Mouse (Mus musculus): ENCODE results near the gene 4933430I17Rik. TPM values are rescaled to one million over a fixed set of nuclear protein-coding genes. Genes with fewer than 3 reads are reported as not detected.
"Not testable (repeated sequence)": the region's sequence is repeated elsewhere in the genome, so short reads cannot be mapped to it uniquely, and the experiment has no call there.

4933430I17Rik gene
- total RNA-seq, 2 experiments from 2014 or later = 0.19 TPM; not detected in 1

- intact Hi-C loops (cut with DNase I) = no loop called here
- DNase-seq = no peak
Observed at GRCm38 (mm10) chr4:62590878-62591277, 65.7 kb downstream of the 4933430I17Rik start.

GRCm38 (mm10) chr4:62591326-62591725 lies 66.2 kb downstream of the 4933430I17Rik start:
- intact Hi-C loops (cut with DNase I) = no loop called here
- DNase-seq = peak; percentile 68 to 74

- DNase-seq; intact Hi-C loops (cut with DNase I): not testable (repeated sequence)
Observed at GRCm38 (mm10) chr4:62593546-62594240, 68.5 kb downstream of the 4933430I17Rik start.

GRCm38 (mm10) chr4:62594442-62594841 lies 69.3 kb downstream of the 4933430I17Rik start:
- DNase-seq = no peak
- intact Hi-C loops (cut with DNase I) = no loop called here

GRCm38 (mm10) chr4:62596051-62596450 lies 70.9 kb downstream of the 4933430I17Rik start:
- intact Hi-C loops (cut with DNase I) = no loop called here
- DNase-seq = peak; percentile 29 to 62

Other genes with a start within 250 kb of the 4933430I17Rik start
- gene Fkbp15, start 164.8 kb upstream of the 4933430I17Rik start, total RNA-seq (2021) = 10 to 100 TPM; 19.5 to 23.6 TPM
- 10 to 100 TPM; 25.9 to 28.5 TPM for gene Slc31a1, start 164.6 kb upstream of the 4933430I17Rik start, total RNA-seq (2021)
- 10 to 100 TPM; 42.3 to 44.4 TPM for gene Cdc26, start 116.7 kb upstream of the 4933430I17Rik start, total RNA-seq (2021)
- gene Prpf4, start 116.6 kb upstream of the 4933430I17Rik start, total RNA-seq (2021) = 10 to 100 TPM in 1 of 2 experiments, 1 to 10 TPM in 1; 9.7 to 10.7 TPM
- not detected for gene Rnf183, start 90.1 kb upstream of the 4933430I17Rik start, total RNA-seq (2021)
- gene Wdr31, start 54.5 kb upstream of the 4933430I17Rik start, total RNA-seq (2021) = under 1 TPM; 0.65 to 0.66 TPM
- gene Bspry, start 45.3 kb upstream of the 4933430I17Rik start, total RNA-seq (2021) = under 1 TPM in 1 of 2 experiments, not detected in 1; 0.12 TPM
- gene Hdhd3, start 21.9 kb upstream of the 4933430I17Rik start, total RNA-seq (2021) = 1 to 10 TPM; 5.0 to 5.4 TPM
- 10 to 100 TPM; 46.5 to 47.9 TPM for gene Alad, start 5.5 kb upstream of the 4933430I17Rik start, total RNA-seq (2021)
- 10 to 100 TPM; 18.6 to 19.1 TPM for gene Pole3, start 301 bp upstream of the 4933430I17Rik start, total RNA-seq (2021)
- 10 to 100 TPM; 38.9 to 42.2 TPM for gene Rgs3, start 34.5 kb downstream of the 4933430I17Rik start, total RNA-seq (2021)

All from heart, postnatal 14 days (tissue).